Mouse (Mus musculus) brain, embryonic 14.5 days (tissue): ENCODE measurements at regions not wholly inside any gene's neighbourhood (a gene's known extent, or its start where the extent isn't known, plus 50 kb on each side); places are given as distances from the start of the nearest gene placed in this dataset.

Source experiments
- DNase-seq: peaks from one replicate; pipeline ENCODE4 v3.0.0-alpha.2; 2011; ENCODE audit warnings: low read depth
- CTCF ChIP-seq: fragments of 200-500 bp; IDR thresholded peaks from 2 replicates; pipeline ENCODE4 v1.5.1; 2012; ENCODE audit warnings: inconsistent platforms, mild to moderate bottlenecking, moderate library complexity, borderline replicate concordance; ENCODE audit not compliant: insufficient read depth, insufficient read length; ENCODE audit errors: extremely low read depth
- POLR2A ChIP-seq: fragments of 200-500 bp; IDR thresholded peaks from 2 replicates; pipeline ENCODE4 v1.6.1; 2012; ENCODE audit warnings: mild to moderate bottlenecking, inconsistent platforms, borderline replicate concordance; ENCODE audit not compliant: poor library complexity, insufficient read depth, insufficient read length, severe bottlenecking; ENCODE audit errors: extremely low read depth

DNA sequence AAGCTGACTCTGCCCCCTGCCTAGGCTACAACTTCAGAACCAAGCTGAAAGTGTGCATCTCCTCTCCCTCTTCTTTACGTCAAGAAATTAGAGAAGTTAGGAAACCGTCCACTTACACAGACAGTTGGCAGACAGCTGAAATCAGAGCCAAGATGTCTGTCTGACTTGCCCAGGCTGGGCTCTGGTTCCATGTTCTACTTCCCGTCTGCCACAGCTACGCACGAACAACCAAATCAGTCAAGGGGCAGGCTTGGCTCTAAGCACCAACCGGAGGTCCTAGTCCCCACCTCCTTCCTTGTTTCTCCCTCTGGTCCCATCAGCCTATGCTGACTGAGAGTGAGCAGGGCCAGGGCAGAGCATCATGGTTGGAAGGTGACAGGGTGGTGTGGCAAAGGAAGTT is 157.5 kb upstream of the Klf14 start:
- no peak for DNase-seq
- TF ChIP-seq CTCF (no peak), POLR2A (no peak)

DNA sequence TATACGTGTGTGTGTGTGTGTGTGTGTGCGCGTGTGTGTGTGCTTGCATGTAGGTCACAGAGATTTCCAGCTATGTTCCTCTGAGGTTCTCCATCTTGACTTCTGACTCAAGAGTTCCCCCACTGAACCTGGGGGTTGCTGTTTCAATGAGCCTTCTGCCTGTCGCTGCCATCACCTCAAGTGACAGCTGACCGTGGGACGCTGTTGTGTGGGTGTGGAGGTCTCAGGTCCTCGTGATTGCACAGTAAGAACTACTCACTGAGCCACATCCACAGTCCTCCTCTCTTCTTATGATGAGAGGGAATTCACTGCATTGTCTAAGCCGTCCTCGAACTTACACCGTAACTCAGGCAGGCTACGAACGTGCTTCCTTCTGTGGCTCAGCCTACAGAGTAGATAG is 158.8 kb upstream of the Klf14 start:
- TF ChIP-seq CTCF (no peak), POLR2A (no peak)
- DNase-seq: no peak

DNA sequence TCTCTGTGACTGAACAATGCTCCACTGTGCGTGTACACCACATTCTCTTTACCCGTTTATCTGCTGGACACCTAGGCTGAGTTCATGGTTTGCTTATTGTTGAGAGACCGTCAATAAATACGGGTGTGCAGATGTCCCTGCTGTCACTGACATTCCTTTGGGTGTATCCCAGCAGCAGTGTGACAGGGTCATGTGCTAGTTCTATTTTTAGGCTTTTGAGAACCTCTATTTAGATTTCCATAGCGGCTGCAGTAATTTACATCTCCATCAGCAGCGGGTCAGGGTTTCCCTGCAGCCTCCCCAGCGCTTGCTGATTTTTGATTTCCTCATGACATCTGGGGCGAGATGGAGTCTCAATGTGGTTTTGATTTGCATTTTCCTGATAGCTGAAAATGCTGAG is 162.1 kb upstream of the Klf14 start:
- peak; percentile 76 for DNase-seq

DNA sequence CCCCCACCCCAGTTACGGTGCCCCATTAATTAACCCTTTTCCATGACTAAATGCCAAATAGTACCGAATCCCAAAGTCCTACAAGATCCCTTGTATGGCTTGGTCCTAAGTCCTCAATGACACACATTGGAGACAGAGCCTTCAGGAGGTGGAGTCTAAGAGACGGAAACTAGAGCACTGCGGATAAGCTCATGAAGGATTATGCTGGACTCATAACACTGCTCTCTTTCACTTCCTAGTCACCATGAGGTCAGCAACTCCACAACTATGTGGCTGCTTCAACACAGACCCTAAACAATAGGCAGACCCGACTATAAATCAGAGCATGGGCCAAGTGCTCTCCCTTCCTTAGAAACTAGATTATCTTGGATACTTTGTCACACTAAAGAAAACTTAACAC is 164.0 kb upstream of the Klf14 start:
- DNase-seq: no peak
- TF ChIP-seq CTCF (no peak), POLR2A (no peak)

More for the DNA sequence above, 162.1 kb upstream of the Klf14 start:
- no peak for TF ChIP-seq POLR2A
- TF ChIP-seq CTCF: no peak

- DNase-seq: no peak
- TF ChIP-seq CTCF: no peak
- TF ChIP-seq POLR2A: no peak
Measured at GRCm38 (mm10) chr6:31123342-31123990, 164.6 kb upstream of the Klf14 start.

- no peak for DNase-seq
- TF ChIP-seq CTCF: no peak
- no peak for TF ChIP-seq POLR2A
Measured at GRCm38 (mm10) chr6:31124076-31124475, 165.2 kb upstream of the Klf14 start.

DNA sequence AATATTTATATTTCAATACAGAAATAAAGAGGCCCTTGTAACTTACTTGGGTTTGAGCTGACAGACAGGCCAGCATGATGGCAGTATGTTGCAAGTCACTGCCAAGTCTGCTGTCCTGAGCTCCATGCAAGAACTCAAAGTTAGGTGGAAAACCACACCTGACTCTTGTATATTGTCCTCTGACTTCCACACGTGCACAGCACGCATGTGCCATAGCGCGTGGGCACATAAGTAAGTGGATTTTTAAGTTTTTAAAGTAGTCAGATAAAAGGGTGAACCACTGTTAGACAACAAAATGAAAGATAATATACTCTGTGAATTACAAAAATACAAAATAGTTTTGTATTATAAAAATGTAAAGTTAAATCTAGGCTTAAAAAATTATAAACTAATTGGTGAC is 166.0 kb upstream of the Klf14 start:
- TF ChIP-seq CTCF (no peak), POLR2A (no peak)
- no peak for DNase-seq

GRCm38 (mm10) chr6:31125328-31126118 is 166.6 kb upstream of the Klf14 start:
- TF ChIP-seq CTCF (peak; percentile 51; the same call in 1 of the 2 replicates), POLR2A (no peak)
- DNase-seq: peak; percentile 43

DNA sequence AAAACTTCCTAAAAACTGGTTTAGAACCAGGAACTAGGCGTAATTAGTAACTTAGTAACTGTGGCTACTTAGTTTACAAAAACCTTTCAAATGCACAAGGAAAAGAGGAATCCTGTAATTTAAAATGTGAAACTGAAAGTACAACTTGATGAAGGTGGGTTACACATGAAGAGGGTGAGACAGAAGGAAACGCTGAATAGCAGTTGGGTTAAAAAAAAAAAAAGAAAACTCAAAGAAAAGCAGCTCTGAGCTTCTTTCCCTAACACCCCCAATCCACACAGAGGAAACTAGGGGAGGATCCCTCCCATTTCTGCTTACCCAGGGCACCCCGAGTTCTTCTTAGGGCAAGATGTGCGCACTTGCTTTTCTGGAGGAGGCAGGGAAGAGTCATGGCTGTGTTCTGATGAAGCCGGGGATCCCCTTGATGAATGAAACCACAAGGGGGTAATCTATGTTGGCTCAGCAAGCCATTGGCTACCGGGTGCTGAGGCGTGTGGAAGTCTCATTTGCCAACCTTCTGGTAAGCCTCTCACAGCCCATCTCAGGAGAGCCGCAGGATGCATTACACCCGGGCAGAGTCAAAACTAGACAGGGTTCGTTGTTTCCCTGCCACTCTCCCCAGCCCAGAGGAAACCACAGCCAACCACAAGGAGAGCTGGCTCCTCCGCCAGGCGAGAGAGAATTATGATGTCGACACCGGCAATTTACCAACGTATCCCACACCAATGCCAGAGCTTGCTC is 167.4 kb upstream of the Klf14 start:
- no peak for DNase-seq
- TF ChIP-seq POLR2A (no peak), CTCF (no peak)

GRCm38 (mm10) chr6:31129170-31129569 is 170.3 kb upstream of the Klf14 start:
- TF ChIP-seq CTCF (no peak), POLR2A (no peak)
- no peak for DNase-seq

GRCm38 (mm10) chr6:31129987-31130386 is 171.1 kb upstream of the Klf14 start:
- DNase-seq: no peak
- TF ChIP-seq CTCF (no peak), POLR2A (no peak)

GRCm38 (mm10) chr6:31130522-31130921 is 171.6 kb upstream of the Klf14 start:
- no peak for DNase-seq
- TF ChIP-seq CTCF (no peak), POLR2A (no peak)

DNA sequence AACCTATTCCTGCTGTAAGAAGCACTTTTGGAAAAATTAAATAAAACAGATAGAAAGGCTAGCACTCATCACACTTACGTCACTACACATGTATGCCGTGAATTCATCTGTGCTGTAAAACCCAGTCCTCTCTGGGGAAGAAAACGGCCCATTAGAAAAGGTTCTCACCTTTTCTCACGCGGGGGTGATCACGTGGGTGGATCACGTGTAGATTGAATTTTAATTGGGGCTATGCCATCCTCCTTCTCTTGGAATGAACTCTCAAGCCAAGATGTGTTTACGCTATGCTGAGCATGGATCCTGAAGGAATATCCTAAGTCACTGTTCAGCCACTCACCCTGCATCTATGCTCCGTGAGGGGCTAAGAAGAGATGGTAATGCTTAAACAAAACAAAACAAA is 172.8 kb upstream of the Klf14 start:
- no peak for DNase-seq
- TF ChIP-seq POLR2A (no peak), CTCF (no peak)
